Mouse (Mus musculus) intestine, postnatal 0 days (tissue): Measurements from ENCODE around the gene Vgll2. TPM values are rescaled to one million over a fixed set of nuclear protein-coding genes. Genes with fewer than 3 reads are reported as not detected.

Source experiments
- ATAC-seq: fragments of 200-750 bp; cut with Nextera tagmentation; 2 replicates; pipeline ENCODE4 v1.8.0; 2017; ENCODE audit warnings: mild to moderate bottlenecking, moderate TSS enrichment, moderate library complexity
- H3K27ac ChIP-seq: fragments of 300-500 bp; sonication (generic); 2 replicates; pipeline ENCODE4 v1.5.1; 2014; ENCODE audit warnings: mild to moderate bottlenecking, low read depth, low read length, moderate library complexity
- H3K27me3 ChIP-seq: fragments of 300-500 bp; sonication (generic); replicated peaks from 2 replicates; pipeline ENCODE4 v1.6.1; 2014; ENCODE audit warnings: low read length, mixed read lengths; ENCODE audit not compliant: control insufficient read depth, insufficient read depth
- H3K36me3 ChIP-seq: fragments of 300-500 bp; sonication (generic); 2 replicates; pipeline ENCODE4 v1.6.1; 2014; ENCODE audit warnings: mild to moderate bottlenecking, moderate library complexity; ENCODE audit not compliant: control insufficient read depth, insufficient read depth
- H3K4me1 ChIP-seq: fragments of 300-500 bp; sonication (generic); replicated peaks from 2 replicates; pipeline ENCODE4 v1.6.1; 2014; ENCODE audit warnings: antibody characterized with exemption, low read length, mixed read lengths; ENCODE audit not compliant: control insufficient read depth, insufficient read depth
- H3K4me2 ChIP-seq: fragments of 300-500 bp; sonication (generic); replicated peaks from 2 replicates; pipeline ENCODE4 v1.6.1; 2014; ENCODE audit warnings: low read depth, mild to moderate bottlenecking, moderate library complexity
- H3K4me3 ChIP-seq: fragments of 300-500 bp; sonication (generic); 2 replicates; pipeline ENCODE4 v1.5.1; 2014; ENCODE audit warnings: low read depth, low read length
- H3K9ac ChIP-seq: fragments of 300-500 bp; sonication (generic); 2 replicates; pipeline ENCODE4 v1.6.1; 2014; ENCODE audit warnings: mild to moderate bottlenecking, low read depth, low read length
- H3K9me3 ChIP-seq: fragments of 300-500 bp; sonication (generic); 2 replicates; pipeline ENCODE4 v1.6.1; 2016; ENCODE audit warnings: mixed run types; ENCODE audit not compliant: control insufficient read depth
- CTCF ChIP-seq: sonication (generic); IDR thresholded peaks from 2 replicates; pipeline ENCODE4 v1.5.1; 2016; ENCODE audit warnings: low read depth, mild to moderate bottlenecking, control low read depth, antibody characterized with exemption, moderate library complexity
- WGBS: fragments of 180-500 bp; shearing (Covaris S2); extraction: QIAGEN DNeasy Blood & Tissue Kit; methylation state at CpG from one replicate; pipeline ENCODE4 v1.1.7; 2014; 5-methylcytosine and 5-hydroxymethylcytosine counted together
- polyA plus RNA-seq: library from polyadenylated mRNA; unstranded; fragments of >200 nt; fragmentation: Nextera tagmentation; extraction: Ambion mirVana; gene quantifications from 2 replicates; pipeline ENCODE4 v1.2.1, GENCODE M21; 2015

Vgll2 gene
- polyA plus RNA-seq, 1 experiment from 2014 or later, result not detected

GRCm38 (mm10) chr10:52021736-52022394 is 437 bp upstream of the Vgll2 start:
- no peaks in the 10 kb centered on the region for H3K36me3 ChIP-seq
- no peak overlapping the region for H3K9ac ChIP-seq
- no peak for TF ChIP-seq CTCF
- H3K27me3 ChIP-seq, result peaks cover 72% of the 10 kb centered on the region
- no peak overlapping the region for H3K27ac ChIP-seq
- no peak for ATAC-seq
- no peaks in the 10 kb centered on the region for H3K4me1 ChIP-seq
- WGBS, result 2% methylated on average over 14 of the region's 15 CpGs
- H3K4me3 ChIP-seq, result peak overlapping the region; percentile 45
- H3K4me2 ChIP-seq, result peak overlapping the region; percentile 79
- no peaks in the 10 kb centered on the region for H3K9me3 ChIP-seq

GRCm38 (mm10) chr10:52023213-52024052 is 1.1 kb downstream of the Vgll2 start:
- H3K9me3 ChIP-seq, result no peaks in the 10 kb centered on the region
- TF ChIP-seq CTCF, result no peak
- H3K9ac ChIP-seq, result no peak overlapping the region
- 7% methylated on average over 17 of the region's 17 CpGs for WGBS
- H3K27ac ChIP-seq, result no peak overlapping the region
- H3K4me3 ChIP-seq, result peak overlapping the region; percentile 45
- H3K36me3 ChIP-seq, result no peaks in the 10 kb centered on the region
- no peak for ATAC-seq
- peak overlapping the region; percentile 79 for H3K4me2 ChIP-seq
- H3K4me1 ChIP-seq, result no peaks in the 10 kb centered on the region
- peaks cover 88% of the 10 kb centered on the region for H3K27me3 ChIP-seq

- Histone ChIP-seq H3K27me3 (peaks cover 93% of the 10 kb centered on the region), H3K4me1 (no peaks in the 10 kb centered on the region), H3K9me3 (no peaks in the 10 kb centered on the region), H3K36me3 (no peaks in the 10 kb centered on the region), H3K4me3 (no peak overlapping the region), H3K27ac (no peak overlapping the region), H3K4me2 (no peak overlapping the region), H3K9ac (no peak overlapping the region)
- no peak for ATAC-seq
- WGBS, result 19% methylated on average over 2 of the region's 2 CpGs
- no peak for TF ChIP-seq CTCF
These were observed 1.7 kb downstream of the Vgll2 start for GRCm38 (mm10) chr10:52024053-52024410.

GRCm38 (mm10) chr10:52025291-52025690 is 3.0 kb downstream of the Vgll2 start:
- Histone ChIP-seq H3K9me3 (no peaks in the 10 kb centered on the region), H3K4me1 (no peaks in the 10 kb centered on the region), H3K27me3 (peaks cover 90% of the 10 kb centered on the region), H3K9ac (no peak overlapping the region), H3K4me3 (no peak overlapping the region), H3K27ac (no peak overlapping the region), H3K36me3 (no peaks in the 10 kb centered on the region), H3K4me2 (no peak overlapping the region)
- 4% methylated on average over 1 of the region's 1 CpGs for WGBS
- no peak for ATAC-seq
- no peak for TF ChIP-seq CTCF

- no peak overlapping the region for H3K4me3 ChIP-seq
These were observed 3.5 kb downstream of the Vgll2 start for GRCm38 (mm10) chr10:52025821-52026220.

GRCm38 (mm10) chr10:52027161-52028035 is 5.1 kb downstream of the Vgll2 start:
- peak overlapping the region; percentile 49 for H3K4me2 ChIP-seq
- H3K27ac ChIP-seq, result no peak overlapping the region
- 3% methylated on average over 62 of the region's 68 CpGs for WGBS
- no peak overlapping the region for H3K9ac ChIP-seq
- peak; percentile 38; the same call in 1 of the 2 replicates for ATAC-seq
- no peaks in the 10 kb centered on the region for H3K36me3 ChIP-seq
- H3K4me1 ChIP-seq, result no peaks in the 10 kb centered on the region
- peak overlapping the region; percentile 24 for H3K4me3 ChIP-seq
- peaks cover 82% of the 10 kb centered on the region for H3K27me3 ChIP-seq
- H3K9me3 ChIP-seq, result no peaks in the 10 kb centered on the region
- TF ChIP-seq CTCF, result no peak

More at GRCm38 (mm10) chr10:52025821-52026220, 3.5 kb downstream of the Vgll2 start:
- no peak for TF ChIP-seq CTCF
- 39% methylated on average over 7 of the region's 7 CpGs for WGBS
- ATAC-seq, result no peak
- Histone ChIP-seq H3K27me3 (peaks cover 89% of the 10 kb centered on the region), H3K9me3 (no peaks in the 10 kb centered on the region), H3K4me2 (no peak overlapping the region), H3K9ac (no peak overlapping the region), H3K4me1 (no peaks in the 10 kb centered on the region), H3K36me3 (no peaks in the 10 kb centered on the region), H3K27ac (no peak overlapping the region)
